Mouse (Mus musculus): ENCODE results near the gene Slc8b1. TPM values are rescaled to one million over a fixed set of nuclear protein-coding genes. Genes with fewer than 3 reads are reported as not detected.
"Not testable (repeated sequence)": the region's sequence is repeated elsewhere in the genome, so short reads cannot be mapped to it uniquely, and the experiment has no call there.

Slc8b1 gene
- polyA plus RNA-seq, 1 experiment from 2014 or later, result 6.9 TPM

DNA sequence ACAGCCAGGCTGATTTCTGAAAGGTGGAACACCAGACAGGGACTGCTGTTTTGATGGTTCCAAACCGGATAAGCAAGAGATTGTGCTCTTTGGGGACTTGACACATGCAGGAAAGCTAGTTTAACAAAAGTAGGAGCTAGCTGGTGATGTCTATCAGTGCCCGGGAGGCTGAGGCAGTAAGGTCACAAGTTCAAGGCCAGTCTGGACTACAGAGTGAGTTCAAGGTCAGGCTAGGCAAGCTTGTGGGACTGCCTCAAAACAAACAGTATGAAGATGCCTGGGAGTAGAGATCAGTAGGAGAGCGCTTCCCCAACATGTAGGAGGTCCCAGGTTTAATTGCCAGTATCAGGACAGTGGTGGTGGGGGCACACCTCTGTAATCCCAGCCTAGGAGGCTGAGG is 13.9 kb upstream of the Slc8b1 start:
- Histone ChIP-seq H3K4me1 (peaks cover 7% of the 10 kb centered on the region), H3K9me3 (no peaks in the 10 kb centered on the region), H3K4me2 (replicated peaks) (no peak overlapping the region), H3K4me3 (no peak overlapping the region), H3K36me3 (peaks cover 55% of the 10 kb centered on the region), H3K9ac (no peak overlapping the region), H3K27me3 (no peaks in the 10 kb centered on the region), H3K27ac (no peak overlapping the region)
- ATAC-seq (ENCODE audit: low FRiP score, low read depth), result no peak
- WGBS, result 89% methylated on average over 3 of the region's 3 CpGs

DNA sequence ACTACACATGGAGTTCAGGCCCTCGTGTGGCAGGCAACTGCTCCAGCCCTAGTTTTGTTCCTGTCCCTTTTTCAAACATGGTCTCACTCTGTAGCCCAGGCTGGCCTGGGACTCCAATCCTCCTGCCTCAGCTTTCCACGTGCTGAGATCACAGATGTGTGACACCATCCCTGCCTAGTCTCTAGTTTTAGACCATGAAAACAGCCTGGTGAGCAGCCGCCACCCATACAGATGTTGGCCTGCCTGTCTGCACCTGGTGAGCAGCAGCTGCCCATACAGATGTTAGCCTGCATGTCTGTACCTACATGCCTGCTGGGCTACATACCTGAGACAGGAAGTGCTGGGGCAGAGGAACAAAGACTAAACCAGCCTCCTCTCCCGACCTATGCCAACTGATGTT is 11.8 kb upstream of the Slc8b1 start:
- Histone ChIP-seq H3K4me3 (no peak overlapping the region), H3K4me1 (peaks cover 17% of the 10 kb centered on the region), H3K27ac (no peak overlapping the region), H3K4me2 (replicated peaks) (no peak overlapping the region), H3K27me3 (no peaks in the 10 kb centered on the region), H3K36me3 (peaks cover 33% of the 10 kb centered on the region), H3K9me3 (no peaks in the 10 kb centered on the region), H3K9ac (no peak overlapping the region)
- WGBS, result 79% methylated on average over 4 of the region's 4 CpGs
- ATAC-seq (ENCODE audit: low FRiP score, low read depth), result no peak

DNA sequence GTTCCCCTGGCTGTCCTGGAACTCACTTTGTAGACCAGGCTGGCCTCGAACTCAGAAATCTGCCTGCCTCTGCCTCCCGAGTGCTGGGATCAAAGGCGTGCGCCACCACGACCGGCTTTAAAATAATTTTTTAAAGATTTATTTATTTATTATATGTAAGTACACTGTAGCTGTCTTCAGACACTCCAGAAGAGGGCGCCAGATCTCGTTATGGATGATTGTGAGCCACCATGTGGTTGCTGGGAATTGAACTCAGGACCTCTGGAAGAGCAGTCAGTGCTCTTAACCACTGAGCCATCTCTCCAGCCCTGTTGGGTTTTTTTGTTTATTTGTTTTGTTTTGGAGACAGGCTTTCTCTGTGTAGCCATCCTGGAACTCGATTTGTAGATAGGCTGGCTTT is 10.4 kb upstream of the Slc8b1 start:
- not testable (repeated sequence) for H3K9me3 ChIP-seq; H3K27me3 ChIP-seq; ATAC-seq (ENCODE audit: low FRiP score, low read depth); H3K4me2 ChIP-seq (replicated peaks); H3K4me3 ChIP-seq; H3K9ac ChIP-seq; H3K27ac ChIP-seq
- peaks cover 21% of the 10 kb centered on the region for H3K4me1 ChIP-seq
- WGBS, result 87% methylated on average over 9 of the region's 9 CpGs
- H3K36me3 ChIP-seq, result peaks cover 22% of the 10 kb centered on the region; the same call in 1 of the 2 replicates

DNA sequence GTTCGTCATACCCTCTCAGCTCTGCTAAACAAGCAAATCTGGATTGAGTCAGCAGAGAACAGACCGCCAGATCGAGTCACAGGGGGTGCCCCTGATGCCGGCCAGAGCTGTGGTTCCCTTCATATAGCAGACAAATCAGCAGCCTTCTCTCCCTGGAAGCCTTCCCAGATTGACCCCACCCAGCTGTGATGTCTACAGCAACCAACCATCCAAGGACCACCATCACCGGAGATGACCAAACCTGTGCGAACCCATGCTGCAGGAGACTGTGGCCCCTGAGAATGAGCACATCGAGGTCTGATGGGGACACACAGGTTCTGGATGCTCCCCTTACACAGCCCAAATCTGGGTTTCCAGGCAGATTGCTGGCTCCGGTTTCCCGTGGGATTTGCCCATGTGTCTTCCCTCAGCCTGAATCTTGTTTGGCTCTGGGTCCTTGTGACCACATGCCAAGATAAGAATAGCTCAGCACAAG is 8.8 kb upstream of the Slc8b1 start:
- Histone ChIP-seq H3K4me1 (peaks cover 28% of the 10 kb centered on the region), H3K27me3 (no peaks in the 10 kb centered on the region), H3K9me3 (no peaks in the 10 kb centered on the region), H3K4me3 (peak overlapping the region; percentile 90), H3K27ac (no peak overlapping the region), H3K9ac (peak overlapping the region; percentile 92), H3K4me2 (replicated peaks) (peak overlapping the region; percentile 97), H3K36me3 (peaks cover 16% of the 10 kb centered on the region; the same call in 1 of the 2 replicates)
- 67% methylated on average over 9 of the region's 9 CpGs for WGBS
- ATAC-seq (ENCODE audit: low FRiP score, low read depth), result no peak

DNA sequence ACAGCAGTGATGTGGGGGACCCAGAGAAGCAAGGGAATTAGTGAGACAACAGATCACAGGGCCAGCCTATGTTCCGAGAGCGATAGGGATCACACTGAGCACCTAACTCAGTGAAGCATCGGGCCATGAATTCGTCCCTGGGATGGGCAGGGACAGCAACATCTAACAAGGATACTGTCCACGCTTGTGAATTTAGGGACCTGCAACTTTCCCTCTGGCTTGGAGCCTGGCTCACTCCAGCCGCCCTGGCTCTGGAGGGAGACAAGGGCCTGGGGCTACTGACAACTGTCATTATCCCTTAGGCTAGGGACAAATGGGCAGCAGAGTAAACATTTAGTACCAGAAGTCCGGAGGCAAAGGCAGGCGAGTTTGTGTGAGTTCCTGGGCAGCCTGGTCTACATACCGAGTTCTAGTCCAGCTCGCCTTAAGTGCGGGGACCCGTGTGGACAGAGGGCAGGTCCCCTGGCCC is 8.3 kb upstream of the Slc8b1 start:
- Histone ChIP-seq H3K4me2 (replicated peaks) (peak overlapping the region; percentile 97), H3K27ac (no peak overlapping the region), H3K4me1 (peaks cover 28% of the 10 kb centered on the region), H3K9ac (peak overlapping the region; percentile 92), H3K9me3 (no peaks in the 10 kb centered on the region), H3K4me3 (peak overlapping the region; percentile 90), H3K36me3 (peaks cover 12% of the 10 kb centered on the region; the same call in 1 of the 2 replicates), H3K27me3 (no peaks in the 10 kb centered on the region)
- no peak for ATAC-seq (ENCODE audit: low FRiP score, low read depth)
- WGBS, result 11% methylated on average over 12 of the region's 12 CpGs

DNA sequence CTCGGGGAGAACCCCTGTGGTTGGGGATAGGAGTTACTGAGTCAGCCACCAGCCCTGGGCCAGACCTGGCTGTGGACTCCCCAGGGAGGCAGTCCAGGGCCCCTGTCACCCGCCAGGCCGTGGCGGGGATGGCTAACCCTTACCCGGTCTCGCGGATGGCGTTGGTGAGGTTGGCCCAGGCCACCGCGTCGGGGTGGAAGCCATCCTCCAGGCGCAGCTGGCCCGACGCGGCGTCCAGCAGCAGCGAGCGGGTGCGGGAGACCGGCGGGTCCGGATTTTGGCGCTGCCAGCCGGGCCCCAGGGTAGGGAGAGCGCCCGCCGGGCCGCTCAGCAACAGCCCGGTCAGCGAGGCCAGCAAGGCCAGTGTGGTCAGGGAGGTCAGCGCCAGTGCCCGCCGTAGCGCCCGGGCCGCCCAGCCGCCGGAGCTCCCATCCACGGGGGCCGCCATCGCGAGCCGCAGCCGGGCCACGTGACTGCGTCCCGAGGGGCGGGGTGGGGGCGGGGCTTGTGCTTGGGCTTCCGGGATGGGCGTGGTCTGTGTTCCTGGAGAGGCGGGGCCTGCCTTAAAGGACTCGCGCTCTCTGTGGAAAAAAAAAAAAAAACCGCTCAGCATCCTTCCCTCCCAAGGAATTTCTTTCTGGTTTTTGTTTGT is 7.7 kb upstream of the Slc8b1 start, which contains the start of gene Plbd2:
TSS of gene Plbd2 (minus strand) at position 482 of the 652 bp plus-strand sequence.
- no peak within 1 kb of the TSS for H3K27ac ChIP-seq
- no peaks in the 10 kb centered on the region for H3K27me3 ChIP-seq
- under 1% methylated on average over 44 of the region's 55 CpGs for WGBS
- H3K4me2 ChIP-seq (replicated peaks), result peak within 1 kb of the TSS; percentile 97
- no peaks in the 10 kb centered on the region for H3K9me3 ChIP-seq
- peak within 1 kb of the TSS; percentile 92 for H3K9ac ChIP-seq
- H3K4me3 ChIP-seq, result peak within 1 kb of the TSS; percentile 90
- H3K36me3 ChIP-seq, result peaks cover 10% of the 10 kb centered on the region; the same call in 1 of the 2 replicates
- peaks cover 28% of the 10 kb centered on the region for H3K4me1 ChIP-seq
- peak; percentile 60 for ATAC-seq (ENCODE audit: low FRiP score, low read depth)

DNA sequence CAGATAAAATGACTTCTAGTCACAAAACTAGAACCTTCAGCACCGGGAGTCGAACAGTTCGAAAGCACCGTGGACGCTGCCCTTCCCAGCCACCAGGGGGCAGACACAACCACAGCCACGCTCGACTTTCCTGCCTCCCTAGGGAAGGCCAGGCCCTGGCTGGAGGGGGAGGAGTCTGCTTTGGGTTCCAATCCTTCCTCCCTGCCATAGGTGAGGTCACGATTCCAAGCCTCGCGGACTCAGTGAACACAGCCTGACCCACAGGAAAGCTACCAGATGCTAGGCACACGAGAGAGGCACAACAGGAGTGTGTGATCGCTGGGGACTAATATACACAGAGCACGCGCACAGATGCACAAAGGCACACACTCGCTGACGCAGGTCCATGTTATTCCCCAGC is 5.6 kb upstream of the Slc8b1 start:
- H3K4me1 ChIP-seq, result peaks cover 31% of the 10 kb centered on the region
- H3K9me3 ChIP-seq, result peaks cover 4% of the 10 kb centered on the region; the same call in 1 of the 2 replicates
- peak overlapping the region; percentile 29 for H3K4me2 ChIP-seq (replicated peaks)
- no peaks in the 10 kb centered on the region for H3K27me3 ChIP-seq
- no peaks in the 10 kb centered on the region for H3K36me3 ChIP-seq
- 23% methylated on average over 16 of the region's 16 CpGs for WGBS
- ATAC-seq (ENCODE audit: low FRiP score, low read depth), result no peak
- no peak overlapping the region for H3K9ac ChIP-seq
- no peak overlapping the region for H3K27ac ChIP-seq
- no peak overlapping the region for H3K4me3 ChIP-seq

DNA sequence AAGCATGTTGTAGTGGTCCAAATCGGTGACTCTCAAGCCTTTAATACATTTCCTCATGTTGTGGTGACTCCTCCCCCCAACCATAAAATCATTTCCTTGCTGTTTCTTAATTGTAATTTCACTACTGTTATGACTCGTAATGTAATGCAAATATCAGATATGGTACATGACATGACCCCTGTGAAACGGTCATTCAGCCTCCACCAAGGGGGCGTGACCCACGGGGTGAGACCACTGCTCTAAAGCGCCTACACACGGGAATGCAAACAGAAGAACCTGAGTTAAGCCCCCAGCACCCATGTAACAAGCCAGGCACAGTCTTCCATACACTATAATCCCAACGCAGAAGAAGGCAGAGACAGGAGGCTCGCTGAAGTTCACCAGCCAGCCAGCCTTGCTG is 5.2 kb upstream of the Slc8b1 start:
- no peak overlapping the region for H3K27ac ChIP-seq
- H3K27me3 ChIP-seq, result no peaks in the 10 kb centered on the region
- no peak overlapping the region for H3K9ac ChIP-seq
- no peak overlapping the region for H3K4me3 ChIP-seq
- ATAC-seq (ENCODE audit: low FRiP score, low read depth), result no peak
- peaks cover 35% of the 10 kb centered on the region for H3K4me1 ChIP-seq
- no peaks in the 10 kb centered on the region for H3K36me3 ChIP-seq
- H3K4me2 ChIP-seq (replicated peaks), result peak overlapping the region; percentile 29; the same call in 1 of the 2 replicates
- 71% methylated on average over 9 of the region's 9 CpGs for WGBS
- peaks cover 4% of the 10 kb centered on the region; the same call in 1 of the 2 replicates for H3K9me3 ChIP-seq

DNA sequence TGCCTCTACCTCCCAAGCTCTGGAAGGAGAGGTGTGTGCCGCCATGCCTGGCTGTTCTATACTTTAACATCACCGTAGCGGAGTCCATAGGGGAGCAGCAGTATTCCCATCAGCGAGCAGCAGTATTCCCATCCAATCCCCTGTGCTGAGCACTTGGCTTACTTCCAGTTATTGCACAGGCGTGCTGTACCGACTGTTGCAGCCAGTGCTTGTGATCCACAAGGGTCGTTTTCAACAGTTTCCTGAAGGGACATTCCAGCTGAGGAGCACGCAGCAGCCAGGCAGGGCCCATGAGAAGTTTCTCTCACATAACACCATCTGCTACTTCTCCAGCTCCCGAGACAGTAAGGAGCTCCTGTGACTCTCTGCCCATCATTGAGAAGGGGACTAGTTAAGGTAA is 4.5 kb upstream of the Slc8b1 start:
- H3K9ac ChIP-seq, result no peak overlapping the region
- H3K27ac ChIP-seq, result no peak overlapping the region
- no peak for ATAC-seq (ENCODE audit: low FRiP score, low read depth)
- H3K27me3 ChIP-seq, result no peaks in the 10 kb centered on the region
- no peaks in the 10 kb centered on the region for H3K36me3 ChIP-seq
- H3K4me1 ChIP-seq, result peaks cover 38% of the 10 kb centered on the region
- 43% methylated on average over 9 of the region's 9 CpGs for WGBS
- no peak overlapping the region for H3K4me3 ChIP-seq
- peaks cover 4% of the 10 kb centered on the region; the same call in 1 of the 2 replicates for H3K9me3 ChIP-seq
- H3K4me2 ChIP-seq (replicated peaks), result no peak overlapping the region

DNA sequence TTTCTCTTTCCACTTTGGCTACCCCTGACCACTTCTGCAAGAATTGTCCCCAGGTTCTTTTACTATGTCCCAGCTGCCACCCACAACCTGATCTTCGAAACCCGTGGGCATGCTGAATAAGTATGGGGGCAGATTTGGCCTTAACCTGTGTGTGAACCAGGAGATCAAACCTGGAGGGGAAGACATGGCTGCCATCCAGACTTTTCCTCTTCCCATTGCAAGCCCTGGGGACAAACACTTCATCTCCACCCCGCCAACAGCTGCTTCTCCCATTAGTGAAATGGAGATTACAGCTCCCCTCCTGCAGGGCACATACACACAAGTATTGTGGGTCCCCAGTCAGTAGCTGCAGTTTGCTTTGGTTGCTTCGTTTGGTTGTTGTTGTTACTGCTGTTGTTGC is 3.7 kb upstream of the Slc8b1 start:
- peaks cover 37% of the 10 kb centered on the region for H3K4me1 ChIP-seq
- 58% methylated on average over 4 of the region's 4 CpGs for WGBS
- ATAC-seq (ENCODE audit: low FRiP score, low read depth), result no peak
- H3K27ac ChIP-seq, result no peak overlapping the region
- no peak overlapping the region for H3K4me2 ChIP-seq (replicated peaks)
- no peak overlapping the region for H3K4me3 ChIP-seq
- no peaks in the 10 kb centered on the region for H3K36me3 ChIP-seq
- H3K27me3 ChIP-seq, result peaks cover 5% of the 10 kb centered on the region
- H3K9ac ChIP-seq, result no peak overlapping the region
- peaks cover 4% of the 10 kb centered on the region; the same call in 1 of the 2 replicates for H3K9me3 ChIP-seq

DNA sequence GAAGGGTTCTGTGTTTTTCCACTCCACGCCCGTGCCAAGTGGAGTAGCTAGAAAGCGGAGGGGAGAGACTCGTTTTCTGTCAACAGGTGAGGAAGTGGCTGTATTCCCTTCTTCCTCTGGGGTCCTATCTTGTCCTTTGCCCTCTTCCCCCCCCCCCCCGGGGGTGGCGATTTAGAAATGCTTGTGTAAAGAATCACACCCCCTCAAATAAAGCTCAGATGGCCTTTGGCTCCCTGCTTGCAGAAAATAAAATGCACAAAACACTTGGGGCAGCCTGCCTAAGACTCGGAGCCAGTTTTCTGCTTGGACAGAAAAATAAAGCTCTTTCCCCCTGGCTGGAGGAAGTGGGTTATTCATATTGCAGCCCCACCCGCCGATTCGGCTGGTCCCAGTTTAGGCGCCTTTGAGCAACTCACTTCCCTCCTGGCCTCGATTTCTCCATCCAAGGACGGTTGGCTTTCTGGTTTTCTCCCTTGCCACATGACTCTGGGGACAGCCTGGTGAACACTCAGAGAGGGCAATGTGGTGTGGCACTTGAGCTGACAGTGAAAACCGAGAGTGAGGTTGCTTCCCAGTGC is 764 bp downstream of the Slc8b1 start:
- WGBS, result 28% methylated on average over 14 of the region's 14 CpGs
- peaks cover 5% of the 10 kb centered on the region for H3K27me3 ChIP-seq
- peaks cover 4% of the 10 kb centered on the region; the same call in 1 of the 2 replicates for H3K9me3 ChIP-seq
- H3K4me2 ChIP-seq (replicated peaks), result peak overlapping the region; percentile 70
- H3K9ac ChIP-seq, result peak overlapping the region; percentile 59
- no peak for ATAC-seq (ENCODE audit: low FRiP score, low read depth)
- no peaks in the 10 kb centered on the region for H3K36me3 ChIP-seq
- no peak overlapping the region for H3K27ac ChIP-seq
- H3K4me1 ChIP-seq, result peaks cover 61% of the 10 kb centered on the region
- peak overlapping the region; percentile 57 for H3K4me3 ChIP-seq

DNA sequence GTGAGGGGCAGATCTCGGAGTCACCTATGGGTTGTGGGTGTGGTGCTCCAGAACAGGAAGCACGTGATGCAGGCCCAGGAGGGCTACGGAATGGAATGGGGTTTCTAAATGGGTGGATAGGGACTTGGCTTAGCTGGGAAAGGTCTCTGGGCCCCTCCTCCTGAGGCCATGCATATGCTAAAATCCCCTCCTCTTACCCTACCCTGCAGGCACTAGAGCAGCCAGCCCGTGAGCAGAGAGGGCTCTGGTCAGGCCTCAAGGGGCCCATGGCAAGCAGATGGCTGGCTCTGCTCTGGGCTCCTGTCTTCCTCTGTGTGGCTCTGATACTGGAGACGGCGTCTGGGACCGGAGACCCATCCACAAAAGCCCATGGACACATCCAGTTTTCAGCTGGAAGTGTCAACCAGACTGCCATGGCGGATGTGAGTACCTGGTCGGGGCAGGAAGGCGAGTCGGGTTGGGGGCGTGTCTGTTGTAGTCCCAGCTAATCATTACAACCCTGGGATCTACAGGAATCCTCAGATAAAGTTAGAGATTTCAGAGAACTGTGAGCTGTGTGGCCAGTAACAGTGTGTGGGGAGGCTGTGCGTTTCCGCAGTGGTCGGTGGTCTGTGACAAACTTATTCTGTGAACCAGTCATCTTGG is 2.1 kb downstream of the Slc8b1 start:
- no peak overlapping the region for H3K9ac ChIP-seq
- no peak for ATAC-seq (ENCODE audit: low FRiP score, low read depth)
- no peaks in the 10 kb centered on the region for H3K36me3 ChIP-seq
- peaks cover 59% of the 10 kb centered on the region for H3K4me1 ChIP-seq
- no peak overlapping the region for H3K4me3 ChIP-seq
- 44% methylated on average over 15 of the region's 15 CpGs for WGBS
- peaks cover 4% of the 10 kb centered on the region; the same call in 1 of the 2 replicates for H3K9me3 ChIP-seq
- H3K27ac ChIP-seq, result no peak overlapping the region
- peak overlapping the region; percentile 21; the same call in 1 of the 2 replicates for H3K4me2 ChIP-seq (replicated peaks)
- peaks cover 5% of the 10 kb centered on the region for H3K27me3 ChIP-seq
